Mouse (Mus musculus) neural tube, embryonic 10.5 days (tissue): Measurements from ENCODE around the gene Ptpro.

Source experiments
- DNase-seq: peaks from one replicate; pipeline ENCODE4 v3.0.0-alpha.2; 2017; ENCODE audit warnings: low spot score; ENCODE audit errors: extremely low spot score

Gene Ptpro

GRCm38 (mm10) chr6:137294973-137295820 is 43.1 kb downstream of the Ptpro start:
- DNase-seq: no peak

GRCm38 (mm10) chr6:137302561-137302960 is 50.4 kb downstream of the Ptpro start:
- DNase-seq: no peak

GRCm38 (mm10) chr6:137303824-137304223 is 51.7 kb downstream of the Ptpro start:
- DNase-seq: no peak

- DNase-seq: no peak
These were observed 63.1 kb downstream of the Ptpro start for GRCm38 (mm10) chr6:137315265-137315664.

GRCm38 (mm10) chr6:137316358-137316757 is 64.2 kb downstream of the Ptpro start:
- no peak for DNase-seq

GRCm38 (mm10) chr6:137317509-137317908 is 65.4 kb downstream of the Ptpro start:
- DNase-seq: no peak

GRCm38 (mm10) chr6:137318242-137318861 is 66.2 kb downstream of the Ptpro start:
- no peak for DNase-seq

GRCm38 (mm10) chr6:137319658-137320057 is 67.5 kb downstream of the Ptpro start:
- no peak for DNase-seq

GRCm38 (mm10) chr6:137327718-137328117 is 75.6 kb downstream of the Ptpro start:
- no peak for DNase-seq

GRCm38 (mm10) chr6:137328228-137328627 is 76.1 kb downstream of the Ptpro start:
- no peak for DNase-seq

GRCm38 (mm10) chr6:137330782-137331181 is 78.7 kb downstream of the Ptpro start:
- DNase-seq: no peak

GRCm38 (mm10) chr6:137331826-137332225 is 79.7 kb downstream of the Ptpro start:
- DNase-seq: no peak

GRCm38 (mm10) chr6:137339071-137339470 is 87.0 kb downstream of the Ptpro start:
- DNase-seq: no peak

GRCm38 (mm10) chr6:137343688-137344441 is 91.7 kb downstream of the Ptpro start:
- no peak for DNase-seq

- no peak for DNase-seq
These were observed 108.0 kb downstream of the Ptpro start for GRCm38 (mm10) chr6:137360166-137360565.

GRCm38 (mm10) chr6:137362216-137362615 is 110.1 kb downstream of the Ptpro start:
- peak; percentile 23 for DNase-seq

GRCm38 (mm10) chr6:137364681-137365080 is 112.6 kb downstream of the Ptpro start:
- DNase-seq: no peak

- DNase-seq: no peak
These were observed 113.5 kb downstream of the Ptpro start for GRCm38 (mm10) chr6:137365637-137366036.

GRCm38 (mm10) chr6:137370745-137371144 is 118.6 kb downstream of the Ptpro start:
- no peak for DNase-seq

GRCm38 (mm10) chr6:137371455-137371854 is 119.3 kb downstream of the Ptpro start:
- DNase-seq: no peak

- DNase-seq: no peak
These were observed 121.8 kb downstream of the Ptpro start for GRCm38 (mm10) chr6:137373920-137374319.

GRCm38 (mm10) chr6:137382546-137382945 is 130.4 kb downstream of the Ptpro start:
- no peak for DNase-seq
